Mouse (Mus musculus): Measurements from ENCODE around the gene Entpd3. TPM values are rescaled to one million over a fixed set of nuclear protein-coding genes. Genes with fewer than 3 reads are reported as not detected.

Entpd3 gene
- polyA plus RNA-seq, 1 experiment: not detected

GRCm38 (mm10) chr9:120571593-120572385, 32.2 kb downstream of the Entpd3 start:
- under 1% methylated on average over 53 of the region's 53 CpGs for WGBS
- no peak for TF ChIP-seq CTCF (IDR thresholded peaks at IDR 0.05; ENCODE audit: insufficient read depth, low read depth, low read length)
- no peak for TF ChIP-seq POLR2A (IDR thresholded peaks at IDR 0.05; ENCODE audit: insufficient read depth, low read depth, low read length)
- Histone ChIP-seq H3K27ac (ENCODE audit: insufficient read depth, low read depth, low read length) (peak overlapping the region; percentile 69; the same call in 1 of the 2 replicates), H3K4me1 (ENCODE audit: control insufficient read depth, insufficient read depth, low read length) (peaks cover 2% of the 10 kb centered on the region; the same call in 1 of the 2 replicates), H3K4me3 (ENCODE audit: insufficient read depth, low read depth, low read length) (peak overlapping the region; percentile 82)

GRCm38 (mm10) chr9:120575748-120576661, 36.4 kb downstream of the Entpd3 start:
- TF ChIP-seq CTCF (IDR thresholded peaks at IDR 0.05; ENCODE audit: insufficient read depth, low read depth, low read length) (no peak), POLR2A (IDR thresholded peaks at IDR 0.05; ENCODE audit: insufficient read depth, low read depth, low read length) (no peak)
- Histone ChIP-seq H3K4me1 (ENCODE audit: control insufficient read depth, insufficient read depth, low read length) (peaks cover 6% of the 10 kb centered on the region), H3K4me3 (ENCODE audit: insufficient read depth, low read depth, low read length) (no peak overlapping the region), H3K27ac (ENCODE audit: insufficient read depth, low read depth, low read length) (no peak overlapping the region)
- WGBS: 66% methylated on average over 6 of the region's 6 CpGs

- TF ChIP-seq CTCF (IDR thresholded peaks at IDR 0.05; ENCODE audit: insufficient read depth, low read depth, low read length): no peak
- TF ChIP-seq POLR2A (IDR thresholded peaks at IDR 0.05; ENCODE audit: insufficient read depth, low read depth, low read length): no peak
- H3K4me1 ChIP-seq (ENCODE audit: control insufficient read depth, insufficient read depth, low read length): peaks cover 6% of the 10 kb centered on the region
- H3K27ac ChIP-seq (ENCODE audit: insufficient read depth, low read depth, low read length): no peak overlapping the region
- 2% methylated on average over 4 of the region's 4 CpGs for WGBS
- H3K4me3 ChIP-seq (ENCODE audit: insufficient read depth, low read depth, low read length): peak overlapping the region; percentile 81; the same call in 1 of the 2 replicates
Measured at GRCm38 (mm10) chr9:120576662-120577013, 37.0 kb downstream of the Entpd3 start.

- Histone ChIP-seq H3K27ac (ENCODE audit: insufficient read depth, low read depth, low read length) (peak overlapping the region; percentile 78), H3K4me3 (ENCODE audit: insufficient read depth, low read depth, low read length) (peak overlapping the region; percentile 81), H3K4me1 (ENCODE audit: control insufficient read depth, insufficient read depth, low read length) (peaks cover 8% of the 10 kb centered on the region)
- WGBS: under 1% methylated on average over 43 of the region's 43 CpGs
- no peak for TF ChIP-seq CTCF (IDR thresholded peaks at IDR 0.05; ENCODE audit: insufficient read depth, low read depth, low read length)
- peak; percentile 87 for TF ChIP-seq POLR2A (IDR thresholded peaks at IDR 0.05; ENCODE audit: insufficient read depth, low read depth, low read length)
Measured at GRCm38 (mm10) chr9:120577133-120577651, 37.6 kb downstream of the Entpd3 start.

GRCm38 (mm10) chr9:120577706-120578405, 38.2 kb downstream of the Entpd3 start:
- TF ChIP-seq CTCF (IDR thresholded peaks at IDR 0.05; ENCODE audit: insufficient read depth, low read depth, low read length): no peak
- WGBS: 50% methylated on average over 12 of the region's 12 CpGs
- peaks cover 13% of the 10 kb centered on the region for H3K4me1 ChIP-seq (ENCODE audit: control insufficient read depth, insufficient read depth, low read length)
- peak overlapping the region; percentile 78 for H3K27ac ChIP-seq (ENCODE audit: insufficient read depth, low read depth, low read length)
- H3K4me3 ChIP-seq (ENCODE audit: insufficient read depth, low read depth, low read length): peak overlapping the region; percentile 81

- no peak for TF ChIP-seq POLR2A (IDR thresholded peaks at IDR 0.05; ENCODE audit: insufficient read depth, low read depth, low read length)
- no peak for TF ChIP-seq CTCF (IDR thresholded peaks at IDR 0.05; ENCODE audit: insufficient read depth, low read depth, low read length)
- no peak overlapping the region for H3K4me3 ChIP-seq (ENCODE audit: insufficient read depth, low read depth, low read length)
- no peak overlapping the region for H3K27ac ChIP-seq (ENCODE audit: insufficient read depth, low read depth, low read length)
- 63% methylated on average over 6 of the region's 6 CpGs for WGBS
- H3K4me1 ChIP-seq (ENCODE audit: control insufficient read depth, insufficient read depth, low read length): peaks cover 15% of the 10 kb centered on the region
Measured at GRCm38 (mm10) chr9:120578701-120579100, 39.1 kb downstream of the Entpd3 start.

- peaks cover 15% of the 10 kb centered on the region for H3K4me1 ChIP-seq (ENCODE audit: control insufficient read depth, insufficient read depth, low read length)
- WGBS: 41% methylated on average over 7 of the region's 7 CpGs
- no peak overlapping the region for H3K4me3 ChIP-seq (ENCODE audit: insufficient read depth, low read depth, low read length)
- no peak for TF ChIP-seq POLR2A (IDR thresholded peaks at IDR 0.05; ENCODE audit: insufficient read depth, low read depth, low read length)
- no peak for TF ChIP-seq CTCF (IDR thresholded peaks at IDR 0.05; ENCODE audit: insufficient read depth, low read depth, low read length)
- no peak overlapping the region for H3K27ac ChIP-seq (ENCODE audit: insufficient read depth, low read depth, low read length)
Measured at GRCm38 (mm10) chr9:120579808-120580207, 40.2 kb downstream of the Entpd3 start.

- TF ChIP-seq POLR2A (IDR thresholded peaks at IDR 0.05; ENCODE audit: insufficient read depth, low read depth, low read length) (no peak), CTCF (IDR thresholded peaks at IDR 0.05; ENCODE audit: insufficient read depth, low read depth, low read length) (no peak)
- Histone ChIP-seq H3K4me3 (ENCODE audit: insufficient read depth, low read depth, low read length) (peak overlapping the region; percentile 20), H3K4me1 (ENCODE audit: control insufficient read depth, insufficient read depth, low read length) (peaks cover 15% of the 10 kb centered on the region), H3K27ac (ENCODE audit: insufficient read depth, low read depth, low read length) (no peak overlapping the region)
- WGBS: 29% methylated on average over 21 of the region's 21 CpGs
Measured at GRCm38 (mm10) chr9:120581941-120582618, 42.5 kb downstream of the Entpd3 start.
